Mouse (Mus musculus) layer of hippocampus, adult 9-11 months (tissue): ENCODE data around the gene Olfr992.
A peak's percentile ranks its signal among the peaks of the same experiment; 100 is the strongest.
"Not testable (repeated sequence)": the region's sequence is repeated elsewhere in the genome, so short reads cannot be mapped to it uniquely, and the experiment has no call there.

ENCODE experiments used
- DNase-seq: peaks from one replicate; pipeline ENCODE4 v3.0.0; 2022

Olfr992 gene

GRCm38 (mm10) chr2:85409369-85409768, at the start of gene Olfr992:
TSS of gene Olfr992 (minus strand) at chr2:85409469.
- DNase-seq = no peak

- DNase-seq = no peak
These were observed 34.3 kb upstream of the Olfr992 start, which contains the start of gene Olfr995 for GRCm38 (mm10) chr2:85443539-85443938. TSS of gene Olfr995 (minus strand) at chr2:85443639.

- no peak for DNase-seq
These were observed 33.3 kb upstream of the Olfr992 start for GRCm38 (mm10) chr2:85442546-85442945.

- no peak for DNase-seq
These were observed 27.1 kb upstream of the Olfr992 start, which contains the start of gene Olfr994 for GRCm38 (mm10) chr2:85436351-85436750. TSS of gene Olfr994 (minus strand) at chr2:85436451.

- peak; percentile 49 for DNase-seq
These were observed 16.6 kb upstream of the Olfr992 start for GRCm38 (mm10) chr2:85425893-85426292.

GRCm38 (mm10) chr2:85414777-85415176, 5.5 kb upstream of the Olfr992 start, which contains the start of gene Olfr993:
TSS of gene Olfr993 (minus strand) at chr2:85414877.
- no peak for DNase-seq

GRCm38 (mm10) chr2:85363127-85363526, 46.1 kb downstream of the Olfr992 start, which contains the start of gene Olfr988:
TSS of gene Olfr988 (minus strand) at chr2:85363227.
- not testable (repeated sequence) for DNase-seq
